Mouse (Mus musculus) heart, embryonic 14.5 days (tissue): ENCODE data around the gene Taar8b. TPM values are rescaled to one million over a fixed set of nuclear protein-coding genes. Genes with fewer than 3 reads are reported as not detected.
"Not testable (repeated sequence)": the region's sequence is repeated elsewhere in the genome, so short reads cannot be mapped to it uniquely, and the experiment has no call there.

ENCODE experiments used
- ATAC-seq: fragments of 200-750 bp; cut with Nextera tagmentation; 2 replicates; pipeline ENCODE4 v1.8.0; 2017; ENCODE audit warnings: low read depth, moderate TSS enrichment; ENCODE audit not compliant: insufficient number of reproducible peaks, insufficient read depth, low FRiP score
- H3K27ac ChIP-seq, 2 experiments: fragments of 200-500 bp in 1 of 2; fragments of 300-500 bp in 1 of 2; sonication (generic) in 1 of 2; replicated peaks in 1 of 2; 2 replicates each; pipeline ENCODE4 v1.5.1; 2012 to 2014; ENCODE audit warnings: low read depth in 2 of 2, low read length in 2 of 2, control low read depth in 1 of 2, mild to moderate bottlenecking in 1 of 2, mixed read lengths in 1 of 2; ENCODE audit not compliant: control insufficient read depth in 1 of 2, insufficient read depth in 1 of 2
- H3K27me3 ChIP-seq: fragments of 300-500 bp; sonication (generic); 2 replicates; pipeline ENCODE4 v1.6.1; 2014; ENCODE audit warnings: mild to moderate bottlenecking, low read length, control low read depth; ENCODE audit not compliant: control insufficient read depth, insufficient read depth
- H3K36me3 ChIP-seq: fragments of 300-500 bp; sonication (generic); 2 replicates; pipeline ENCODE4 v1.6.1; 2014; ENCODE audit warnings: mild to moderate bottlenecking, control low read depth, low read length, mixed read lengths; ENCODE audit not compliant: control insufficient read depth, insufficient read depth
- H3K4me1 ChIP-seq, 2 experiments: fragments of 200-500 bp in 1 of 2; fragments of 300-500 bp in 1 of 2; sonication (generic) in 1 of 2; 2 replicates each; pipeline ENCODE4 v1.6.1; 2012 to 2014; ENCODE audit warnings: low read length in 2 of 2, control low read depth in 1 of 2, mixed read lengths in 1 of 2; ENCODE audit not compliant: control insufficient read depth in 2 of 2, insufficient read depth in 2 of 2
- H3K4me2 ChIP-seq: fragments of 300-500 bp; sonication (generic); 2 replicates; pipeline ENCODE4 v1.6.1; 2014; ENCODE audit warnings: mild to moderate bottlenecking, low read length
- H3K4me3 ChIP-seq, 2 experiments: fragments of 200-500 bp in 1 of 2; fragments of 300-500 bp in 1 of 2; sonication (generic) in 1 of 2; 2 replicates each; pipeline ENCODE4 v1.5.1; 2012 to 2014; ENCODE audit warnings: low read length in 2 of 2, mild to moderate bottlenecking in 2 of 2, control low read depth in 1 of 2, low read depth in 1 of 2, moderate library complexity in 1 of 2; ENCODE audit not compliant: control insufficient read depth in 1 of 2, insufficient read depth in 1 of 2
- H3K9ac ChIP-seq: fragments of 300-500 bp; sonication (generic); 2 replicates; pipeline ENCODE4 v1.6.1; 2014; ENCODE audit warnings: mild to moderate bottlenecking, low read length
- H3K9me3 ChIP-seq: fragments of 300-500 bp; sonication (generic); 2 replicates; pipeline ENCODE4 v1.6.1; 2016; ENCODE audit warnings: low read length, control low read depth; ENCODE audit not compliant: control insufficient read depth
- WGBS: fragments of 180-500 bp; shearing (Covaris S2); extraction: QIAGEN DNeasy Blood & Tissue Kit; methylation state at CpG from one replicate; pipeline ENCODE4 v1.1.7; 2014; 5-methylcytosine and 5-hydroxymethylcytosine counted together
- polyA plus RNA-seq: library from polyadenylated mRNA; unstranded; fragments of >200 nt; fragmentation: Nextera tagmentation; extraction: Ambion mirVana; gene quantifications from 2 replicates; pipeline ENCODE4 v1.2.1, GENCODE M21; 2014

The Taar8b gene
- polyA plus RNA-seq, 1 experiment from 2014 or later: not detected

- WGBS: 73% methylated on average over 5 of the region's 5 CpGs
- no peak overlapping the region for H3K4me2 ChIP-seq
- no peaks in the 10 kb centered on the region for H3K4me1 ChIP-seq
- no peak overlapping the region for H3K27ac ChIP-seq
- H3K27me3 ChIP-seq: no peaks in the 10 kb centered on the region
- H3K9ac ChIP-seq: no peak overlapping the region
- no peaks in the 10 kb centered on the region for H3K36me3 ChIP-seq
- H3K9me3 ChIP-seq: no peaks in the 10 kb centered on the region
- no peak overlapping the region for H3K4me3 ChIP-seq
- no peak for ATAC-seq
Observed at GRCm38 (mm10) chr10:24085936-24086335, 6.2 kb downstream of the Taar8b start.

- Histone ChIP-seq H3K36me3 (no peaks in the 10 kb centered on the region), H3K9ac (no peak overlapping the region), H3K27me3 (no peaks in the 10 kb centered on the region), H3K4me2 (no peak overlapping the region), H3K4me1 (no peaks in the 10 kb centered on the region), H3K9me3 (no peaks in the 10 kb centered on the region), H3K27ac (no peak overlapping the region), H3K4me3 (no peak overlapping the region)
- whole genome bisulfite sequencing: 38% methylated on average over 3 of the region's 3 CpGs
- no peak for ATAC-seq
Observed at GRCm38 (mm10) chr10:24080166-24080565, 11.9 kb downstream of the Taar8b start.

- H3K27ac ChIP-seq, ATAC-seq, H3K27me3 ChIP-seq, H3K4me1 ChIP-seq, H3K4me2 ChIP-seq, H3K9ac ChIP-seq, H3K36me3 ChIP-seq, H3K9me3 ChIP-seq, H3K4me3 ChIP-seq: not testable (repeated sequence)
- WGBS: 75% methylated on average over 2 of the region's 4 CpGs
Observed at GRCm38 (mm10) chr10:24076200-24076599, 15.9 kb downstream of the Taar8b start, which contains the start of gene Taar8a. Taar8a (plus strand) TSS chr10:24076500.

GRCm38 (mm10) chr10:24074751-24075150 lies 17.3 kb downstream of the Taar8b start:
- H3K4me2 ChIP-seq, H3K36me3 ChIP-seq, ATAC-seq, H3K9ac ChIP-seq, H3K4me3 ChIP-seq, H3K4me1 ChIP-seq, H3K27me3 ChIP-seq, H3K27ac ChIP-seq, H3K9me3 ChIP-seq: not testable (repeated sequence)
- WGBS: 30% methylated on average over 2 of the region's 2 CpGs

DNA sequence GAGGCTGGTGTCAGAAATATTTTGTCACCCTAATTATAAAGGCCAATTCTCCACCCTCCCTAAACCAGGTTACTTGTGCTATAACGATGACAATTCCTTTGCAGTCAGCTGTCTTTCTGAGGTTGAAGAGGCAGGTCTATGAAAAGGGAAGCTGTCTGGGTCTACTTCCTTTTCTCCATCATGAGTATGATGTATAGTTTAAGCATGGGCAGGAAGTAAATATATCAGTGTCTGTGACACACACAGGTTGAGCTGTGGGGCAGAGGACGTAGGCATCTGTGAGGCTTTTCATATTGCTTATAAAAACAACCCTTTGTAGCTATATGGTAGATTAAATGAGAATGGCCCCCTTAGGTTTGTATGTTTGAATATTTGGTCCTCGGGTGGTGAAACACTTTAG lies 33.1 kb downstream of the Taar8b start:
- Histone ChIP-seq H3K27ac (no peak overlapping the region), H3K4me1 (no peaks in the 10 kb centered on the region), H3K36me3 (no peaks in the 10 kb centered on the region), H3K9me3 (no peaks in the 10 kb centered on the region), H3K9ac (no peak overlapping the region), H3K4me2 (no peak overlapping the region), H3K4me3 (no peak overlapping the region), H3K27me3 (no peaks in the 10 kb centered on the region)
- ATAC-seq: no peak
- 85% methylated on average over 3 of the region's 3 CpGs for WGBS

DNA sequence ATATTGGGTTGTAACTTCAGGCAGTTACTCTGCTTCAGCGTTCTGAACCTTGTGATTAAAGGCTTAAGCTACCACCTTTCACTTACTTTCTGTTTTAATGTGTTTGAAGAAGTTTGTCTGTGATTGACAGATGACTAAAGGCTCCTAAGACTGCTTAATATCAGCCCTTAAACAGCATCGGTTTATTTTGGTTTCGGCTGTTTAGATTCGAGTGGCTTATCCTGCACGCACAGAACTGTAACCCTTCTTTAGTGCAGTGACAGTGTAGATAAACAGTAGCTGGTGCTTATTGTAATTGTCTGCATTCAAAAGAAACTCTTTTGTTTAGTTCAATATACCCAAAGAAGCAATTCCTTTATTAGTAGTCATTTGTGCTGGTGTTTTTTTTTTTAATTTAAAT lies 40.1 kb downstream of the Taar8b start:
- H3K4me3 ChIP-seq: no peak overlapping the region
- H3K27ac ChIP-seq: no peak overlapping the region
- ATAC-seq: no peak
- no peaks in the 10 kb centered on the region for H3K36me3 ChIP-seq
- 17% methylated on average over 5 of the region's 5 CpGs for WGBS
- H3K9ac ChIP-seq: no peak overlapping the region
- no peaks in the 10 kb centered on the region for H3K9me3 ChIP-seq
- no peaks in the 10 kb centered on the region for H3K27me3 ChIP-seq
- H3K4me1 ChIP-seq: no peaks in the 10 kb centered on the region
- no peak overlapping the region for H3K4me2 ChIP-seq

DNA sequence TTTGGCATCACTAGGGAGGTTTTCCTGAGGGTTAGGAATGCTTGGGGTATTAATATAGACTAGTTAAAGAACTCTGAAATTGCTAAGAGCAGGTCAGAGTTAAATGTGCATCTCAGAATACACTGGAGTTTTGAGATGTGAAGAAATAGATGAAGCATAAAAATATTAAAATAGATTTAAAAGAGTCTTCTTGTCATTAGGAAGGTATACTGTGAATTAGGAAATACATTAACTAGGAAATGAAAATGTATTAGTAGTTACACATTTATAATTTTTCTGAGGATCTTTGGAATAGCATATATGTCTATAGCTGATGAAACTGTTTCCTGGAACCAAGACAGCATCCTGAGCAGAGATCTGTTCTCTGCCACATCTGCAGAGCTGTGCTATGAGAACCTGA lies 42.9 kb downstream of the Taar8b start, which contains the start of gene Taar7f:
Gene Taar7f (plus strand): TSS at position 301 of the 400 bp plus-strand sequence.
- Histone ChIP-seq H3K4me1 (no peaks in the 10 kb centered on the region), H3K36me3 (no peaks in the 10 kb centered on the region), H3K4me3 (no peak within 1 kb of the TSS), H3K9me3 (no peaks in the 10 kb centered on the region), H3K27me3 (no peaks in the 10 kb centered on the region), H3K27ac (no peak within 1 kb of the TSS), H3K9ac (no peak within 1 kb of the TSS), H3K4me2 (no peak within 1 kb of the TSS)
- ATAC-seq: no peak
